Mouse (Mus musculus): ENCODE measurements around the gene Prkcd.

Gene Prkcd

DNA sequence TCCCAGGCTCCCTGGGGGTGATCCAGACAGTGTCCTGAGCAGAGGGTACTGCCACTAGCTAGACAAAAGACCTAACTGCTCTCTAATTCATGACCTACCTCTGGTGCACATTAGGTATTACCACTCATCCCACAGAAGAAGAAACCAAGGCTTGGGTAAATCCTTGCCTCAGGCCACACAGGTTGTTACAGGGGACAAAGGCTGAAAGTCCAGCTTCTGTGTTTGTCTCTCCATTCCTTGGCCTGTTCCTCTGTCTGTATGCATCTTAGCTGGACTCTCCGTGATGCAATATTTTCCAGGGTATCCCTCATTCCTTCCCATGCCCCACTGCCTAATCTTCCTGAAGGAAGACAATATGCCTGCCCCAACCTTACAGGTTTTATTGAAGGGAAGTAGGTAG is 8.4 kb upstream of the Prkcd start:
- DNase-seq: no peak

DNA sequence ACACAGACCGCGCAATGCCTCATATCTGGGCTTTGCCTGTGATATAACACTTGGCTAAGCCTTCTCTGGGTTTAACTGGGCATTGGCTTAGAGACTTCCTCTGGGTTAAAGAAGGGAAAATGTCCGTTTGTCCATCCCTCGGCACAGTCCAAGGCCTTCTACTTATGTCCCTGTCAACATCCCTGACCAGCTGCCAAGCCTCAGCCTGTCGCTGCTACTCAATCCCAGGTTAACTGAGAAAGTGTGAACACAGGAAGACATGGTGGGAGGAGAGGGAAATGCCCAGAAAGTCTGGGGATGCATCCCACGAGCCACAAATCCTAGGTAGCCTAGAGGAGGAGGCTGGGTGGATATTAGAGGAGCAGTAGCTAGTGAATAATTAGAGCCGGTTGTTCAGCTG is 7.7 kb upstream of the Prkcd start:
- DNase-seq: no peak

- no peak for DNase-seq
These were observed 5.8 kb upstream of the Prkcd start for GRCm38 (mm10) chr14:30631834-30632233.

DNA sequence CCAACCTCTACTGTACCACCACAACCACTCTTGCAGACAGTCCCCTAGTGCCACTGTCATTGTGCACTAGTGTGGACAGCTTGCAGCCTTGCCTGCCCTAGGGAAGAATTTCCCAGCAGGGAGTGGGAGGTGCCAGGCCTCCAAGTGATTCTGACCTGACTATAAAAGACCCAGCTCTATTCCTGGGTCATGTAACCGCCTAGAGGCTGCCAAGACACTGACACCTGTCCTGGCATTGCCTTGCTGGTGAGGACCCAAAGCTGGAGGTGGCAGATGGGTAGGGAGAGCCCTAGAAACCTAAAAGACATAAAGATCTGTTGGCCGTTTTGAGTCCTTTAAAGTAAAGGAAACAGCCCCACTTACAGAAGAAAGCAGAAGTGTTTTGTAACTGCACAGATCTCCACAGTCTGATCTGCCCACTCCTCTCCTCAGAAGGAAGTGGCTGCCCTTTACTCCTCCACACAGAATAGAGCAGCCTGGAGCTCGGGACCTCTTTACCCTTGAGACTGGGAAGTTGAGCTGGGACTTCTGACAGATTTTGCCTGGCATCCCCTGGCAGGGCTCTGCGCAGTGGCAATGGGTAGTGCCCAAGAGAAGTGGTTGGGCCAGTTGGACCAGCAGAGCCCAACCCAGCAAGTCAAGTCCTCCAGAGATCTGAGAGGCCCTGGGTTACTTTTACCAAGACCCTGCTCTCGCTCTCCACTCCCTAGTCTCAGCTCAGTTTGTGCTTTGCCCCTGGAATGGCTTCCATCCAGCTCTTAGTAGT is 5.0 kb upstream of the Prkcd start:
- DNase-seq: peak; percentile 85 to 90

GRCm38 (mm10) chr14:30629839-30630238 is 3.8 kb upstream of the Prkcd start:
- no peak for DNase-seq

- no peak for DNase-seq
These were observed 2.2 kb upstream of the Prkcd start for GRCm38 (mm10) chr14:30628235-30628634.

GRCm38 (mm10) chr14:30626756-30627742 is 1.0 kb upstream of the Prkcd start:
- no peak for DNase-seq

GRCm38 (mm10) chr14:30625131-30625807 is 741 bp downstream of the Prkcd start:
- DNase-seq: peak in 1 of 2 experiments; percentile 68

GRCm38 (mm10) chr14:30624277-30624721 is 1.7 kb downstream of the Prkcd start:
- DNase-seq: no peak

GRCm38 (mm10) chr14:30622556-30622955 is 3.5 kb downstream of the Prkcd start:
- no peak for DNase-seq

DNA sequence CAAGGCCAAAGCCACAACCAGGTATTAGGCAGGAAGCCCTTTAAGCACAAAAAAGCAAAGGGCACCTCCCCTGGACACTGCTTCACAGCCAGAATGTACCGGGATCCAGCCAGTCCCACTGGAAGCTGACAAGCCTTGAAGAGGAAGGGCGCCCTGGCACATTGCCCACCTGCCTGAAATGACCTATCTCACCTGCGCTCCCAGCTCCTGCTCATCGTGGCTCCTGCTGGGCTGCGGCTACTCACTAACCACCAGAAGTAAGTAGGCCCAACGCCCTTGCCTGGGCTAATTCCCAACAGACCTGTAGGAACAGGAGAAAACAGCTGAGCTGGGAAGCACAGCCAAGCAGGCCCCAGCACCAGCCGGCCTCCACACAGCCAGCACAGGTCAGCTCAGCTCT is 3.9 kb downstream of the Prkcd start:
- peak; percentile 50 to 68 for DNase-seq

- peak in 1 of 2 experiments; percentile 55 for DNase-seq
These were observed 5.9 kb downstream of the Prkcd start for GRCm38 (mm10) chr14:30619982-30620578.

GRCm38 (mm10) chr14:30618746-30619275 is 7.2 kb downstream of the Prkcd start:
- DNase-seq: no peak

DNA sequence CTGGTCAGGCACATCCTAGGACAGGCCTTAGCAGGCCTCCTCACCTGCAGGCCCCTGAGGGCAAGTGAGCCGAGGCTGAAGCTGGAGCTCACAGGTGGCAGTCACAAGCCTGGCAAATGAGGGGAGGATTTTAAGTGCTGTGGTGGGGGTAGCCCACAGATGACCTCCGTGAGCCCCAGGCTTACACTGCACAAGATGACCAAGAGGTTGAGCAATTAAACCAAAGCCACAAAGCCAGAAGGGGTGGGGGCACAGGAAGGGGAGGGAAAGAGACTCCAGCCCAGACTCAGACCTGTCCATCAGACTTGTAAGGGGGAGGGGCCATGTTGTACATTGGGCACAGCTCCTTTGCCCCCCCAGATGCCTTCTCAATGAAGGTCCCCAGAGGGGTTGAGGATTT is 9.3 kb downstream of the Prkcd start:
- no peak for DNase-seq

- no peak for DNase-seq
These were observed 12.9 kb downstream of the Prkcd start for GRCm38 (mm10) chr14:30612962-30613715.

GRCm38 (mm10) chr14:30612523-30612922 is 13.5 kb downstream of the Prkcd start:
- peak; percentile 78 to 82 for DNase-seq

- no peak for DNase-seq
These were observed 15.1 kb downstream of the Prkcd start for GRCm38 (mm10) chr14:30610940-30611339.

DNA sequence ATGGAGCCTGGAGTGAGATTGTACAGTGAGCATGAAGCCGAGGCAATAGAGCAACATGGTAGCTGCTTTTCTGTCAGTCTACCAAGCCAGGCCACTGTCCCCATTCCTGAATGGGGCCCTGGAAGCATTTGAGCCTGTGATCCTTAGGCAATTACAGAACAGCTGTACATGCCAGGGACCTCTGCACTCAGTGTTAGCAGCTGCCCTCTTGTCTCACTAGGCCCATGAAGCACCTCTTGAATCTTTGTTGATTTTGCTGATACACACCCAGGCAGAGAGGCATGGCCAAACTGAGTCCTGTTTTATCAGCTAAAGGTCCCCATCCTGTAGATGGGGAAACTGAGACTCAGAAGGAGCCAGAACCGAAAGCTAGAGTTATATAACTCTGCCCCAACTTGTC is 15.7 kb downstream of the Prkcd start:
- peak; percentile 57 to 74 for DNase-seq

DNA sequence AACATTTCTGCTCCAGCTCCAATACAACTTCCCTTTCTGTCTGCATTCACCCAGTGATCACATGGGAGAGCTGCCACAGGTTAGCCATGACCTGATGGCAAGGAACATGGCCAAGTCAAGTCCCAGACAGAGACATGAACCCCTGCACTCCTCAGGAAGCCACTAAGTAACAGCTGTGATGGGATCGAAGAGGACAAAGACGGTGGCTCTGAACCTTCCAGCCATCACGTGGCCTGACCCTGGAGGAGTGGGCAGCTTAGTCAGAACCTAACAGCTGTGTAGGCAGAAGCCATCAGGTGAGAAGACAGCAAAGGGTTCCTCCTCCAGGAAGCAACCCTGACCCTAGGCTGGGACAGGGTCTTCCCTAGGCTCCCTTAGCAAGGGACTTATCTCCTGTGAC is 16.5 kb downstream of the Prkcd start:
- no peak for DNase-seq

DNA sequence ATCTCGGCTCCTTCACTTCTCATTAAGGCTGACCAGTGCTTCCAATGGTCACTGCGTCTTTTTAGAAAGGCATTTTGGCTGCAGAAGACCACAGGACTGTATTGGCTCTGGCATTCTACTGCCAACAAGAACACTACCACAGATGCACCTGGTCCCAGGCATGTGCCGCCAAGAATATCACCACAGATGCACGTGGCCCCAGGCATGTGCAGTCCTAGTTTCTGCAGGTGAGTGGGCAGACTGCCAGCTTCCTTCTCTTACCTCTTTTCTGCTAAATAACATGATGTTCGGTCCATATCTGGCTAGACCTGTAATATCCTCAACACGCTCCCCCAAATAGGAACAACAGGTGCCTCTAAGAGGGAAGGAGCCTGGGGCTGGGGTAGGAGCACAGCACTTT is 17.8 kb downstream of the Prkcd start:
- peak in 1 of 2 experiments; percentile 52 for DNase-seq

DNA sequence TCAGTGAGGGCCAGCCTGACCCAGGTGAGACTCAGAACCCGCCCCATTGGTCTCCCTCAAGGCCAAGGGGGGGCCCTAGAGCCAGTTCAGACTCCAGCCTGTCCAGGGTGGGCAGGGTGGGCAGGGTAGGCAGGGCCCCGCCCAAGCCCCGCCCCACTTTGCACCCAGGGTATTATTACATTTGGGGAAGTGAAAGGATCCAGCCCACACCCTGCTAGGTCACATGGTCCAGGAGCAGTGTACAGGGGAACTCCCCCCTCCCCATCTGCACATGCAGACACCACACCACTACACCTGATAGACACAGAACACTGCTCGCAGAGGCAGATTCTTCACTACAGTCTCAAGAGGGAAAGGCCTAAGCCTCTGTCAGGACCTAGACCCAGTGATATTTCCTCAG is 18.3 kb downstream of the Prkcd start:
- no peak for DNase-seq

DNA sequence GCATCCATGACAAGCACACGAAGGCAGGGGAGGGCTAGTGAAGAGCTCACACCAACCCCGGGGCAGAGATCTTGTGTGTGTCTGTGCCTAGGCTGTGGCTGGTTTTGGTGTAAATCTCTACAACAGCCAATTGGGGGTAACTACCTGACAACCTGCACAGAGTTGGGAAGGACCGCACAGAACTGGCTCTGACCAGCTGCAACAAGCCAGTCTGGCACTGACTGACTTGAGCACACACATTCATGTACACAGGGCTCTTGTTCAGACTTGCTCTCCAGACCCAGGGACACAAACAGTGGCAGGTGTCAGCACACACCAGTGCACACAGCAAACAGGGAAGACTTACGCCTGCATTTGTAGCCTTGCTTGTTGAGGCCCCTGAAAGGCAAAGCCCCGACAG is 19.2 kb downstream of the Prkcd start:
- DNase-seq: no peak
